Mouse (Mus musculus): ENCODE measurements around the gene Nectin1. TPM values are rescaled to one million over a fixed set of nuclear protein-coding genes. Genes with fewer than 3 reads are reported as not detected.

The Nectin1 gene
- total and polyA plus RNA-seq, 3 experiments, result 0.26 to 1.9 (median 1.8) TPM

- H3K9me3 ChIP-seq (replicated peaks; ENCODE audit: low read length), result no peaks in the 10 kb centered on the region
Measured at GRCm38 (mm10) chr9:43772460-43772859, 28.7 kb downstream of the Nectin1 start.

DNA sequence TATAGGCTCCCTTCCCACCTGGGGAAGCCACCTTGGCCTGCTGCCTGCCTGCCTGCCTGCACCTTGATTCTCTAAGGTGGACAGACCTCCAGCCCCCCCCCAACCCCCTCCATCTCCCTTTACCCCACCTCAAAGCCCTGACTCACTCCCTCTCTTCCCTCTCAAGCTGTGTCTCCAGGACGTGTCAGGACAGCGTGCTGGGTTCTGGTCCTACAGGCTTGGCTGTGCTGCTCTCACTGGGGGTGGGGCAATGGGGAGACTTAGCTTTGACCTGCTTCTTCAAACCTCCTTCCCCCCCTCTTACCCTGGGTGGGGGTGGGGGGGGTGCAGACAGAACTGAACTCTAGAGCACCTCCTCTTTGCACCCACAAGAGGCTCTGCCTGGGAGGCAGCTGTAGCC lies 29.7 kb downstream of the Nectin1 start:
- dilution Hi-C loops (cut with MboI; ENCODE audit: extremely low pct_ligation_motif_present, extremely low pct_unique_long_range_greater_than_20kb, low sequenced_read_pairs) (no loop called here), in situ Hi-C loops (cut with MboI; ENCODE audit: low pct_ligation_motif_present, low pct_unique_long_range_greater_than_20kb, low sequenced_read_pairs) (no loop called here)
- Histone ChIP-seq H3K79me2 (replicated peaks; ENCODE audit: control insufficient read depth, extremely low read depth, insufficient read depth, poor library complexity, severe bottlenecking) (no peaks in the 10 kb centered on the region), H3K4me3 (replicated peaks in 1 of 3; ENCODE audit: low read depth in 2 of 3, low read length in 2 of 3, poor library complexity in 1 of 3) (no peak overlapping the region), H3K27me3 (replicated peaks) (no peaks in the 10 kb centered on the region), H3K9me3 (replicated peaks; ENCODE audit: low read length) (no peaks in the 10 kb centered on the region), H3K36me3 (replicated peaks in 1 of 2; ENCODE audit: control insufficient read depth in 1 of 2, insufficient read depth in 1 of 2, low read length in 1 of 2) (no peaks in the 10 kb centered on the region), H3K9ac (ENCODE audit: insufficient read depth, low read depth) (no peak overlapping the region), H3K4me2 (ENCODE audit: insufficient read depth, low read depth, poor library complexity, severe bottlenecking) (no peak overlapping the region), H3K27ac (ENCODE audit: insufficient read depth, low read depth) (no peak overlapping the region), H3K4me1 (ENCODE audit: control insufficient read depth in 1 of 2, insufficient read depth in 2 of 2) (peaks cover 34 to 85% of the 10 kb centered on the region in 2 experiments)
- no peak for DNase-seq (ENCODE audit: extremely low read depth)
- TF ChIP-seq CTCF (conservative IDR thresholded peaks at IDR 0.05 in 1 of 2, IDR thresholded peaks at IDR 0.05 in 1 of 2; ENCODE audit: low read depth in 2 of 2, low read length in 2 of 2) (no peak), ZMIZ1 (IDR thresholded peaks at IDR 0.05; ENCODE audit: low read depth, low read length) (no peak), MXI1 (IDR thresholded peaks at IDR 0.05; ENCODE audit: low read depth, low read length) (no peak), IRF4 (IDR thresholded peaks at IDR 0.05; ENCODE audit: low read depth, low read length) (no peak), BHLHE40 (IDR thresholded peaks at IDR 0.05; ENCODE audit: low read depth, low read length) (no peak), GABPA (IDR thresholded peaks at IDR 0.05; ENCODE audit: insufficient replicate concordance, low read depth, low read length) (no peak), ELF1 (IDR thresholded peaks at IDR 0.05; ENCODE audit: low read depth, low read length) (no peak), SMC3 (IDR thresholded peaks at IDR 0.05; ENCODE audit: low read depth, low read length) (no peak), USF1 (IDR thresholded peaks at IDR 0.05; ENCODE audit: low read depth, low read length) (no peak), MEF2A (IDR thresholded peaks at IDR 0.05; ENCODE audit: borderline replicate concordance, low read depth, low read length) (no peak), MAZ (IDR thresholded peaks at IDR 0.05; ENCODE audit: low read depth, low read length) (no peak), NRF1 (IDR thresholded peaks at IDR 0.05; ENCODE audit: low read depth, low read length) (no peak), RAD21 (IDR thresholded peaks at IDR 0.05; ENCODE audit: low read depth, low read length) (no peak), POLR2AphosphoS2 (IDR thresholded peaks at IDR 0.05; ENCODE audit: low read depth, low read length) (no peak)

More at GRCm38 (mm10) chr9:43772460-43772859, 28.7 kb downstream of the Nectin1 start:
- Histone ChIP-seq H3K4me1 (ENCODE audit: control insufficient read depth in 1 of 2, insufficient read depth in 2 of 2) (peaks cover 26 to 75% of the 10 kb centered on the region in 2 experiments), H3K4me2 (ENCODE audit: insufficient read depth, low read depth, poor library complexity, severe bottlenecking) (no peak overlapping the region), H3K27me3 (replicated peaks) (no peaks in the 10 kb centered on the region), H3K9ac (ENCODE audit: insufficient read depth, low read depth) (no peak overlapping the region), H3K27ac (ENCODE audit: insufficient read depth, low read depth) (no peak overlapping the region), H3K79me2 (replicated peaks; ENCODE audit: control insufficient read depth, extremely low read depth, insufficient read depth, poor library complexity, severe bottlenecking) (no peaks in the 10 kb centered on the region), H3K4me3 (replicated peaks in 1 of 3; ENCODE audit: low read depth in 2 of 3, low read length in 2 of 3, poor library complexity in 1 of 3) (no peak overlapping the region), H3K36me3 (replicated peaks in 1 of 2; ENCODE audit: control insufficient read depth in 1 of 2, insufficient read depth in 1 of 2, low read length in 1 of 2) (no peaks in the 10 kb centered on the region)
- TF ChIP-seq GABPA (IDR thresholded peaks at IDR 0.05; ENCODE audit: insufficient replicate concordance, low read depth, low read length) (no peak), JUN (IDR thresholded peaks at IDR 0.05; ENCODE audit: insufficient read depth, low read depth, low read length) (no peak), MYC (IDR thresholded peaks at IDR 0.05; ENCODE audit: low read depth, low read length) (no peak), ZKSCAN1 (IDR thresholded peaks at IDR 0.05; ENCODE audit: borderline replicate concordance, low read depth, low read length) (no peak), SMC3 (IDR thresholded peaks at IDR 0.05; ENCODE audit: low read depth, low read length) (no peak), UBTF (IDR thresholded peaks at IDR 0.05; ENCODE audit: low read depth, low read length) (no peak), POLR2AphosphoS2 (IDR thresholded peaks at IDR 0.05; ENCODE audit: low read depth, low read length) (no peak), ZC3H11A (IDR thresholded peaks at IDR 0.05; ENCODE audit: low read depth, low read length) (no peak), USF2 (conservative IDR thresholded peaks at IDR 0.05; ENCODE audit: low read depth, low read length) (no peak), SIN3A (IDR thresholded peaks at IDR 0.05; ENCODE audit: low read length) (no peak), CHD1 (IDR thresholded peaks at IDR 0.05; ENCODE audit: low read depth, low read length) (no peak), HCFC1 (IDR thresholded peaks at IDR 0.05; ENCODE audit: low read depth, low read length) (no peak), KAT2A (IDR thresholded peaks at IDR 0.05; ENCODE audit: insufficient replicate concordance, low read length) (no peak), EP300 (IDR thresholded peaks at IDR 0.05; ENCODE audit: low read length) (no peak), MAFK (IDR thresholded peaks at IDR 0.05; ENCODE audit: insufficient replicate concordance, low read length) (no peak), CHD2 (IDR thresholded peaks at IDR 0.05; ENCODE audit: low read length) (no peak)
- in situ Hi-C loops (cut with MboI; ENCODE audit: low pct_ligation_motif_present, low pct_unique_long_range_greater_than_20kb, low sequenced_read_pairs), result no loop called here
- peak; percentile 43 for DNase-seq (ENCODE audit: extremely low read depth)
- dilution Hi-C loops (cut with MboI; ENCODE audit: extremely low pct_ligation_motif_present, extremely low pct_unique_long_range_greater_than_20kb, low sequenced_read_pairs), result no loop called here
